Mouse (Mus musculus): ENCODE data around the gene Exoc3. TPM values are rescaled to one million over a fixed set of nuclear protein-coding genes. Genes with fewer than 3 reads are reported as not detected.

The Exoc3 gene
- total RNA-seq, 1 experiment: 28.8 TPM

DNA sequence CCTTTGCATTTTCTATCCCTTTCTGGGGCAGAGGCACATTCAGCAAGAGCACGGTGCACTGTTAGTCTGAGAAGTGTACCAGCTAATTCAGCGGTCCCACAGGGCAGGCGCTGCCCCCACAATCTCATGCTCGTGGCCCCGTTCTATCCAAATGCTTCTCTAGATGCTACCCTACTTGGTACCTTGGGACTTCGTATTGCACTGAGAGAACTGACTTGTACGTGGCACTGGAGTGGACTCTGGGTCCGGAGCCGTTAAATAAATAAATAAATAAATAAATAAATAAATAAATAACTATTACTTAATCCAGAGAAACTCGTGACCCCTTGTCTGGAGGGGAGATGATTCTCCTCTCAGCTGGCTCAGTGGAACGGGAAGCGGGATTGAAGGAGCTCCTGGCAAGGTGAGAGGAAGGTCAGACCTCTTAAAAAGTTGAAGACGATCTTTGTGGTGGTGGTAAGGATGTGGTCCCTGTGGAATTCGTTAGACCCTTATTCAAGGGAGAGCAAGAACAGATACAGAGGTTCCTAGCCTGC is 86.7 kb downstream of the Exoc3 start:
- Histone ChIP-seq H3K27ac (ENCODE audit: insufficient read depth, low read depth, low read length, poor library complexity, severe bottlenecking) (no peak overlapping the region), H3K4me1 (ENCODE audit: control insufficient read depth in 2 of 2, insufficient read depth in 2 of 2, low read length in 2 of 2, poor library complexity in 1 of 2) (no peaks in the 10 kb centered on the region), H3K4me3 (ENCODE audit: insufficient read depth in 1 of 2, low read depth in 1 of 2, low read length in 2 of 2, poor library complexity in 1 of 2, severe bottlenecking in 1 of 2) (peak overlapping the region in 1 of 2 experiments; percentile 49; a peak in 1 of 4 replicates), H3K9me3 (ENCODE audit: control insufficient read depth, insufficient read depth, low read depth, low read length) (no peaks in the 10 kb centered on the region), H3K9ac (ENCODE audit: insufficient read depth, low read depth, low read length, poor library complexity, severe bottlenecking) (no peak overlapping the region), H3K36me3 (ENCODE audit: control insufficient read depth, insufficient read depth, low read length, poor library complexity, severe bottlenecking) (no peaks in the 10 kb centered on the region)
- TF ChIP-seq ZNF384 (IDR thresholded peaks at IDR 0.05; ENCODE audit: low read depth, low read length) (no peak), ZC3H11A (IDR thresholded peaks at IDR 0.05; ENCODE audit: borderline replicate concordance, low read depth, low read length) (no peak), CHD2 (IDR thresholded peaks at IDR 0.05; ENCODE audit: low read depth, low read length) (no peak), HCFC1 (IDR thresholded peaks at IDR 0.05; ENCODE audit: borderline replicate concordance, insufficient read depth, low read length) (no peak)
- DNase-seq (ENCODE audit: low read depth, low spot score): no peak
- in situ Hi-C loops (cut with MboI; ENCODE audit: low sequenced_read_pairs in 2 of 2, unreplicated experiment in 2 of 2): no loop called here

DNA sequence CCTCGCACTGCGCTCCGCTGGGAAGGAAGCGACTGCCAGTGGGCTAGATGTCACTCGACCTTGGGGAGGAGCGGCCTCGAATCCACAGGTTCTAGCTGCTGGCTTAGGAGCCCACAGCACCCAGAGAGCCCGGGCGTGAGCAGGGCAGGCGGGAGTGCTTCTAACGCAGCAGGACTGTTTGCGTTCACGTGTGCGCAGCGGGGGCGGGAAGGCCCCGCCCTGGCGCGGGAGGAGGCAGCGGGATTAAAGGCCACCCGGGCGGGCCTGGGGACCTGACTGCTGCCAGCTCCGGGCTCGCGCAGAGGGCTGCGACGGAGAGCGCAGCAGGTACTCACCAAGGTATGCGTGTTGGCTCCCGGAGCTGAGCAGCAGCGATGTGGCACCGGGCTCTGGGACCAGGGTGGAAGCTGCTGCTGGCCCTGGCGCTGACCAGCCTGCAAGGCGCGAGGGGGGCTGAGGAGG is 87.4 kb downstream of the Exoc3 start, which contains the start of gene Slc9a3:
Gene Slc9a3 (plus strand): TSS at position 317 of the 462 bp plus-strand sequence.
- H3K9me3 ChIP-seq (ENCODE audit: control insufficient read depth, insufficient read depth, low read depth, low read length): no peaks in the 10 kb centered on the region
- no peaks in the 10 kb centered on the region for H3K4me1 ChIP-seq (ENCODE audit: control insufficient read depth in 2 of 2, insufficient read depth in 2 of 2, low read length in 2 of 2, poor library complexity in 1 of 2)
- H3K9ac ChIP-seq (ENCODE audit: insufficient read depth, low read depth, low read length, poor library complexity, severe bottlenecking): peak within 1 kb of the TSS; percentile 12
- H3K4me3 ChIP-seq (ENCODE audit: insufficient read depth in 1 of 2, low read depth in 1 of 2, low read length in 2 of 2, poor library complexity in 1 of 2, severe bottlenecking in 1 of 2): peak within 1 kb of the TSS; percentile 19 to 49; a peak in 3 of 4 replicates
- no peak for DNase-seq (ENCODE audit: low read depth, low spot score)
- in situ Hi-C loops (cut with MboI; ENCODE audit: low sequenced_read_pairs in 2 of 2, unreplicated experiment in 2 of 2): no loop called here
- H3K27ac ChIP-seq (ENCODE audit: insufficient read depth, low read depth, low read length, poor library complexity, severe bottlenecking): no peak within 1 kb of the TSS
- TF ChIP-seq CHD2 (IDR thresholded peaks at IDR 0.05; ENCODE audit: low read depth, low read length) (no peak), HCFC1 (IDR thresholded peaks at IDR 0.05; ENCODE audit: borderline replicate concordance, insufficient read depth, low read length) (no peak), ZNF384 (IDR thresholded peaks at IDR 0.05; ENCODE audit: low read depth, low read length) (no peak), MAFK (IDR thresholded peaks at IDR 0.05; ENCODE audit: insufficient read depth, low read depth, low read length) (no peak), ZC3H11A (IDR thresholded peaks at IDR 0.05; ENCODE audit: borderline replicate concordance, low read depth, low read length) (no peak)
- no peaks in the 10 kb centered on the region for H3K36me3 ChIP-seq (ENCODE audit: control insufficient read depth, insufficient read depth, low read length, poor library complexity, severe bottlenecking)

Other genes with a start within 250 kb of the Exoc3 start
- not detected in 2 replicates for gene Zdhhc11, start 244.9 kb downstream of the Exoc3 start, total RNA-seq (2012; rRNA removed)
- 0.21 and 0.22 TPM in 2 replicates for gene Tppp, start 199.3 kb downstream of the Exoc3 start, total RNA-seq (2012; rRNA removed)
- 7.6 and 10.0 TPM in 2 replicates for gene Cep72, start 146.4 kb downstream of the Exoc3 start, total RNA-seq (2012; rRNA removed)
- gene Slc9a3, start 87.3 kb downstream of the Exoc3 start, total RNA-seq (2012; rRNA removed): 0.05 TPM in 1 of 2 replicates, not detected in the other
- 0.27 and 0.32 TPM in 2 replicates for gene Ahrr, start 83.6 kb upstream of the Exoc3 start, total RNA-seq (2012; rRNA removed)
- 87.8 and 101 TPM in 2 replicates for gene Pdcd6, start 108.8 kb upstream of the Exoc3 start, total RNA-seq (2012; rRNA removed)
- gene Sdha, start 141.5 kb upstream of the Exoc3 start, total RNA-seq (2012; rRNA removed): 138 and 156 TPM in 2 replicates
- 61.3 and 65.9 TPM in 2 replicates for gene Ccdc127, start 141.6 kb upstream of the Exoc3 start, total RNA-seq (2012; rRNA removed)
- 0.22 and 0.32 TPM in 2 replicates for gene Lrrc14b, start 155.3 kb upstream of the Exoc3 start, total RNA-seq (2012; rRNA removed)
- gene Zfp72, start 182.1 kb upstream of the Exoc3 start, total RNA-seq (2012; rRNA removed): 3.0 and 4.5 TPM in 2 replicates
- 2,182 and 2,189 TPM in 2 replicates for gene Ftl1-ps1, start 191.0 kb upstream of the Exoc3 start, total RNA-seq (2012; rRNA removed)

Data from ES-E14 (cell line).